Mouse (Mus musculus) heart, embryonic 12.5 days (tissue): ENCODE measurements at regions not wholly inside any gene's neighbourhood (a gene's known extent, or its start where the extent isn't known, plus 50 kb on each side); places are given as distances from the start of the nearest gene placed in this dataset.

Source experiments
- ATAC-seq: fragments of 200-750 bp; cut with Nextera tagmentation; 2 replicates; pipeline ENCODE4 v1.8.0; 2017; ENCODE audit warnings: moderate TSS enrichment, moderate library complexity; ENCODE audit not compliant: insufficient number of reproducible peaks, low FRiP score
- H3K27ac ChIP-seq: fragments of 300-500 bp; sonication (generic); 2 replicates; pipeline ENCODE4 v1.5.1; 2016; ENCODE audit warnings: mild to moderate bottlenecking, moderate library complexity; ENCODE audit not compliant: poor library complexity, severe bottlenecking
- H3K27me3 ChIP-seq: fragments of 300-500 bp; sonication (generic); replicated peaks from 2 replicates; pipeline ENCODE4 v1.6.1; 2016; ENCODE audit warnings: mild to moderate bottlenecking, moderate library complexity
- H3K36me3 ChIP-seq: fragments of 300-500 bp; sonication (generic); 2 replicates; pipeline ENCODE4 v1.6.1; 2016; ENCODE audit warnings: mild to moderate bottlenecking, moderate library complexity
- H3K4me1 ChIP-seq: fragments of 300-500 bp; sonication (generic); replicated peaks from 2 replicates; pipeline ENCODE4 v1.6.1; 2016; ENCODE audit warnings: mild to moderate bottlenecking
- H3K4me2 ChIP-seq: fragments of 300-500 bp; sonication (generic); 2 replicates; pipeline ENCODE4 v1.6.1; 2016; ENCODE audit warnings: mild to moderate bottlenecking, moderate library complexity
- H3K4me3 ChIP-seq: fragments of 300-500 bp; sonication (generic); 2 replicates; pipeline ENCODE4 v1.5.1; 2016; ENCODE audit warnings: mild to moderate bottlenecking
- H3K9ac ChIP-seq: fragments of 300-500 bp; sonication (generic); 2 replicates; pipeline ENCODE4 v1.6.1; 2016; ENCODE audit warnings: mild to moderate bottlenecking, moderate library complexity
- H3K9me3 ChIP-seq: fragments of 300-500 bp; sonication (generic); replicated peaks from 2 replicates; pipeline ENCODE4 v1.6.1; 2016; ENCODE audit warnings: mild to moderate bottlenecking, moderate library complexity
- WGBS: fragments of 180-500 bp; shearing (Covaris S2); methylation state at CpG from one replicate; pipeline ENCODE4 v1.1.7; 2016; 5-methylcytosine and 5-hydroxymethylcytosine counted together

DNA sequence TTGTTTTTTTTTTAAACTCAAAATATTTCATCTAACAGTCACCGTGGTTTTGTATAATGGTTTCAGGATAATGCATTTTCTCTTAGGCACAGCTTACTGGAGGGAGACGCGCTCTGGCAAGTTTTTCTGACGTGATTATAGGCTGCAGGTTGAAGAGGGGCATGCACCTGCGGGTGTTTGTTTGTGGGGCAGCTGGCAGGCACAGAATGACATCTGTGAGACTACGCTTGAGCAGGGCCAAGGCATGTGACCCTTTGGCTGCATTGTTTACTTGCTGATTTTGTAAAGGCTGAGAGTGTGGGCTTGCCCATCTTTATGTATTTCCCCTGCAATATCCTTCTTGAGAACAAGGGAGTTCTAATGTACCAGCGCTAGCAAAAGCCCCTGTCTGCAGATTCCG, 108.4 kb upstream of the Mylip start:
- Histone ChIP-seq H3K9me3 (no peaks in the 10 kb centered on the region), H3K27me3 (no peaks in the 10 kb centered on the region), H3K4me2 (no peak overlapping the region), H3K9ac (no peak overlapping the region), H3K36me3 (no peaks in the 10 kb centered on the region), H3K4me1 (no peaks in the 10 kb centered on the region), H3K4me3 (no peak overlapping the region), H3K27ac (no peak overlapping the region)
- no peak for ATAC-seq
- WGBS, result 78% methylated on average over 8 of the region's 8 CpGs

DNA sequence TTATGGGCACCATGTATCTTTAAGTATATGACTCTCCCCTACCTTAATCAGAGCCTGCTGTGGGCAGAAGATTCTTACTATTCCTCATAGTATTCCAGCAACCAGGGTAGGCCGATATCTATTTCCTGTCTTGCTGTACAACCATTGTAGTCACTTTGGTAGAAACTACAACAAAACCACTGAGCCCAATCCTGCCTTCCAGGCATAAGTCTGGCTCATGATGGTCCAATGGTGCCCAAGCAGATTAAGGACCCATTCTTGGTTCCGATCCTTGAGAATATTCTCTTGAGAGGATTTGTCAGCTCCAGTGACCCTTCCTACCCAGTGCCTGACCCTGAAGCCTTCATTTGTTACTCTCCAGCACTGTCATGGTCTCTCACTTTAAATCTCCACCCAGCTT, 102.9 kb upstream of the Mylip start:
- Histone ChIP-seq H3K27ac (no peak overlapping the region), H3K4me3 (no peak overlapping the region), H3K27me3 (no peaks in the 10 kb centered on the region), H3K4me1 (no peaks in the 10 kb centered on the region), H3K9me3 (no peaks in the 10 kb centered on the region), H3K9ac (no peak overlapping the region), H3K4me2 (no peak overlapping the region), H3K36me3 (no peaks in the 10 kb centered on the region)
- ATAC-seq, result no peak
- 82% methylated on average over 2 of the region's 2 CpGs for WGBS

DNA sequence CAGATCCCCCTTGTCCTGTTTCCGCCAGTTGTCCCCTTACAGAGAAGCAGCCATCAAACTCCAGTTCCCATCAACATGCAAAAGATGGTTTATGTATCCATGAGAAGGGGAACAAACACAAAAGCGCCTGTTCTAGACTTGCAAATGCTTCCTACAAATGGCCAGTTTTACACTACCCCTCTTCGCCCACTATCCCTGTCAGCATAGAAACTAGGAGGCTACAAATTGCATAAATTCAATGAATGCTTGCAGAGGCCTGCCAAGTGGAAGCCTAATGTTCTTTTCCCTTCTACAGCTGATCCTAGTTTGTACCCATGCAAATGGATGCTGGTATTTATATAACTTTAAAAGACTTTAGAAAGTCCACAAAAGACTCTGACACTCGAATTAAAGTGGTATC, 102.3 kb upstream of the Mylip start:
- Histone ChIP-seq H3K27me3 (no peaks in the 10 kb centered on the region), H3K4me2 (no peak overlapping the region), H3K36me3 (no peaks in the 10 kb centered on the region), H3K9ac (no peak overlapping the region), H3K9me3 (no peaks in the 10 kb centered on the region), H3K4me3 (no peak overlapping the region), H3K27ac (no peak overlapping the region), H3K4me1 (no peaks in the 10 kb centered on the region)
- WGBS, result 87% methylated on average over 4 of the region's 4 CpGs
- ATAC-seq, result no peak

DNA sequence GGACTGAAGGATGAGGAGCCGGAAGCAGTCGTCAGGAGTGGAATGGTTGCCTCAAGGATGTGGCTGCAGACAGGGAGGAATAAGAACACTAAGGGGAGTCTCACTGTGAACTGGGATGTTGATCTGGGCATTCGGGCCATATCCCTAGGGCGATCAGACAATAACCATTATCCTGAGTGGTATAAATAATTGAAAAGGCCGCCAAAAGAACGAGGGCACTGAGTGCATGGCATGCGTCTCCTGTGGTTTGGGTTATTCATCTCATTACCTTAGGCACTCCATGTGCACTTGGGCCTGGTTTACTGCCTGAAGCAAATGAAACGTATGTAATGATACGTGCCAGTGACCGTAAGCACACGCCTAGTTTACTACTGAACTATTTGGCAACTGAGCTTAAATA, 99.6 kb upstream of the Mylip start:
- 88% methylated on average over 11 of the region's 11 CpGs for WGBS
- H3K4me3 ChIP-seq, result no peak overlapping the region
- no peak overlapping the region for H3K9ac ChIP-seq

DNA sequence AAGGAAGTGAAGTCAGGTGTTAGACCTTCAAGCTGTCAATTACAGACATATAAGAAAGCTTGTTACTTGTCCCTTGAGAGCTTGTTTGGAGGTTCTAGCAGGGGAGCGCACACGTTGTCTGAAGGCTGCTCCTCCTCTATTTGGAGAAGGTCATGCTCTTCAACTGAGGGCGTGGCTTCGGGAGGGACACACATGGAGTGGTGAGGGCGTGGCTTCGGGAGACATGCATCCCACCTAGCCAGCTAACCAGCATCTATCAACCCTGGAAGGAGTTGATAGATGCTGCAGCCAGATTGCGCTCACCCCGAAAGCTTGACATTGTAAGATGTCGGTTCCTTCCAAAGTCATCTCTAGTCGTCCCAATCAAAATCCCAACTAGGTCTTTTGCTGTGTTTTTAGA, 94.9 kb upstream of the Mylip start:
- Histone ChIP-seq H3K9me3 (no peaks in the 10 kb centered on the region), H3K36me3 (no peaks in the 10 kb centered on the region), H3K27ac (no peak overlapping the region), H3K4me2 (no peak overlapping the region), H3K9ac (no peak overlapping the region), H3K4me1 (0 out of 2 replicates have a peak, but pooled peaks cover 9% of the 10 kb centered on the region), H3K4me3 (no peak overlapping the region), H3K27me3 (no peaks in the 10 kb centered on the region)
- 79% methylated on average over 10 of the region's 10 CpGs for WGBS
- ATAC-seq, result no peak

More for the DNA sequence above, 99.6 kb upstream of the Mylip start:
- ATAC-seq, result no peak
- Histone ChIP-seq H3K27me3 (no peaks in the 10 kb centered on the region), H3K4me1 (0 out of 2 replicates have a peak, but pooled peaks cover 6% of the 10 kb centered on the region), H3K9me3 (no peaks in the 10 kb centered on the region), H3K4me2 (no peak overlapping the region), H3K36me3 (no peaks in the 10 kb centered on the region), H3K27ac (no peak overlapping the region)

DNA sequence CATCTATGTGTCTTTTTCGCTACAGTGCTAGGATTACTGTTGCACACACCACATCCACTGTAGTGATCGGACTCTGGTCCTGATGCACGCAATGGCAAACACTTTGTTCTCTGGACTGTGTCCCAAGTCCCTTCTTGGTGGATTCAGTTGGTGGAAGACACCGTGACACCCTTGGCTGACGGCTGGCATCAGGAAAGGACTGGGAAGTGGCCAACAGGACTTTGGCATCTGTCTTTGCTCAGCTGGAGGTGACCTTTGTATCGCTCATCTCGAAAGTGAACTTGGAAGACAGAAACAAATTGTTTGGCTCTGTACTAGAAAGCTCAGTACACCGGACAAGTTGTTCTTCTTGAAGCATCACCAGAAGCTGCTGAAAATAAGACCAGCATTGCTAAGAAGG, 88.9 kb upstream of the Mylip start:
- Histone ChIP-seq H3K9me3 (no peaks in the 10 kb centered on the region), H3K4me3 (no peak overlapping the region), H3K27me3 (no peaks in the 10 kb centered on the region), H3K4me2 (no peak overlapping the region), H3K36me3 (no peaks in the 10 kb centered on the region), H3K27ac (no peak overlapping the region), H3K9ac (no peak overlapping the region), H3K4me1 (peaks cover 1% of the 10 kb centered on the region; the same call in 1 of the 2 replicates)
- WGBS, result 85% methylated on average over 8 of the region's 8 CpGs
- ATAC-seq, result no peak

DNA sequence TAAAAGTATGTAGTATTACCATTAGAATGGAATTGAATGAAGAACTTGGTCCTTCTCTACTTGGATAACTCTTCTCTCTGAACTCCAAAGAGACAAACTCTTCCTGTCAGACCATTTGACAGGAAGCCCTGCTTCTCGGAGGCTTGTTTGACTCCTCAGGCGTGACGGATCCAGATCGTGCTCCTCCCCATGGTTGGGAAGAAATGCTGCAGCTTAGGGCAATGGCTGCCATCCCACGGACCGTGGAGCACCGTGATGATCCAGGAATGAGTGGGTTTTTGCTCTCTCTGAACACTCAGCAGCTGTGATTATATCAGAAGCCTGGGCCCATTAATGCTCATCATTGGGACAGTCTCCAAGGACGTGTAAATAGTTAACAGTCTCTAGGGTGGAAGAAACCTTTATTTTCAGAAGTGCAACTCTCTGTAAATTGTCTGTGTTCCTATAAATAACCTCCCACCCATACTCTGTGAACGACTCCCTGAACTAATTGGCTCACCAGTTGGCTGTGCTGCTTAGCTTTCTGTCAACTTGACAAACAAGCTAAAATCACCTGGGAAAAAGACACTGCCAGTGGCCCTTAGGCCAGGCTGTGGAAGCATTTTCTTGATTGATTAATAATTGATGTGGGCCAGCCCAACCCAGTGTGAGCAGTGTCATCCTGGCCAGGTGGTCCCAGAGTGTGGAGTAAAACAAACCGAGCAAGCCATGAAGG, 88.2 kb upstream of the Mylip start:
- Histone ChIP-seq H3K27ac (no peak overlapping the region), H3K9ac (no peak overlapping the region), H3K4me2 (no peak overlapping the region), H3K36me3 (no peaks in the 10 kb centered on the region), H3K9me3 (no peaks in the 10 kb centered on the region), H3K27me3 (no peaks in the 10 kb centered on the region), H3K4me3 (no peak overlapping the region), H3K4me1 (no peaks in the 10 kb centered on the region; the same call in 1 of the 2 replicates)
- ATAC-seq, result no peak
- 77% methylated on average over 10 of the region's 10 CpGs for whole genome bisulfite sequencing

DNA sequence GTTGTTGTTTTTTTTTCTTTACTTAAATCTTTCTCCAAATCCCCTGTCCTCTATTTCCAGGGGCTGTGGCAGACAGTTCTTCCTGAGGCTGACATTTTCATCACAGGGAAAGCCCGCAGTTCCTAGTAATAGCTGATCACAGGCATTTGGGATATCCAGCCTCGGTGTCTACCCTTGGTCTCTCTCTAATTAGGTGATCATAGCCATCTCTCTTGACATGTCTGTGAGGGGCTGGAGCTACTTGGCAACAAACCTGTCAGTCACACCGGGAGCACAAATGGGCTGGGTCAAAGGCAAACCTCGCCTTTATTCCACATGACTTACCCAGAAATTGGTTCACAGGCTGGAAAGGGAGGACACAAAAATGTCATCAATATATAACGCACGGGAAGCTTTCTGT, 86.7 kb upstream of the Mylip start:
- Histone ChIP-seq H3K4me1 (no peaks in the 10 kb centered on the region; the same call in 1 of the 2 replicates), H3K9me3 (no peaks in the 10 kb centered on the region), H3K9ac (no peak overlapping the region), H3K4me2 (no peak overlapping the region), H3K27me3 (no peaks in the 10 kb centered on the region), H3K4me3 (no peak overlapping the region), H3K36me3 (no peaks in the 10 kb centered on the region), H3K27ac (no peak overlapping the region)
- 81% methylated on average over 6 of the region's 6 CpGs for WGBS
- no peak for ATAC-seq

DNA sequence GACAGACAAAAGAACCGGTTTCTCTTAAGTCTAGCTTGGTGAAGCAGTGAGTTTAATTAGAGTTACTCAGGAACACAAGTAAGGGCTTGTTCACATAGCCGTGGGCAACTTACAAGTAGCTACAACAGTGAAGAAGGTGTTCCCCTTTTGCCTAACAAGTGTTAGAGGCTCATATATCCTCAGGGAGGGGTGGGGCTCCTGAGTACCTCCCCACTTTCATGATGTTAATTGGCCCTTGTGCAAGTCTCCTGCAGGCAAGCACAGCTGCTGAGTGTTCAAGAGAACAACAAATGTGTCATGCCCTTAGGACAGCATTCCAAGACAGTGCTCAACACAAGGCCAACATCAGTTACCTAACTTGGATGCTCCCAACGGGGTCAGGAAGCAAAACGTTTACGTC, 83.4 kb upstream of the Mylip start:
- H3K4me3 ChIP-seq, result no peak overlapping the region
- no peaks in the 10 kb centered on the region; the same call in 1 of the 2 replicates for H3K4me1 ChIP-seq
- WGBS, result 76% methylated on average over 5 of the region's 5 CpGs
- no peak overlapping the region for H3K27ac ChIP-seq
- no peaks in the 10 kb centered on the region for H3K27me3 ChIP-seq
- H3K9me3 ChIP-seq, result no peaks in the 10 kb centered on the region
- no peaks in the 10 kb centered on the region for H3K36me3 ChIP-seq
- no peak for ATAC-seq
- no peak overlapping the region for H3K9ac ChIP-seq
- no peak overlapping the region for H3K4me2 ChIP-seq

DNA sequence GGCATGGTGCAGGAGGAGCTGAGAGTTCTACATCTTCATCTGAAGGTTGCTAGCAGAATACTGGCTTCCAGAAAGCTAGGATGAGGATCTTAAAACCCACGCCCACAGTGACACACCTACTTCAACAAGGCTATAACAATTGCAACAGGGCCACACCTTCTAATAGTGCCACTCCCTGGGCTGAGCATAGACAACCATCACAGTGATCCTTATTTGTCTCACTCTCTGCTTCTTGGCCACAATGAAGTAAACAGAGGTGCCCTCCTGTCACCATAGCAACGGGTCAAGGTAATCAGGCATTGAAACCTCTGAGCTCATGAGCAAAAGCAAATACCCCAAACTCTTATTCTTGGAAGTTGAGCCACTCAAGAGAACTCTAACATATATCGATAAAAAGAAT, 82.3 kb upstream of the Mylip start:
- Histone ChIP-seq H3K4me2 (no peak overlapping the region), H3K9ac (no peak overlapping the region), H3K36me3 (no peaks in the 10 kb centered on the region), H3K4me1 (no peaks in the 10 kb centered on the region; the same call in 1 of the 2 replicates), H3K4me3 (no peak overlapping the region), H3K27ac (no peak overlapping the region), H3K27me3 (no peaks in the 10 kb centered on the region), H3K9me3 (no peaks in the 10 kb centered on the region)
- WGBS, result 84% methylated on average over 3 of the region's 3 CpGs
- no peak for ATAC-seq

DNA sequence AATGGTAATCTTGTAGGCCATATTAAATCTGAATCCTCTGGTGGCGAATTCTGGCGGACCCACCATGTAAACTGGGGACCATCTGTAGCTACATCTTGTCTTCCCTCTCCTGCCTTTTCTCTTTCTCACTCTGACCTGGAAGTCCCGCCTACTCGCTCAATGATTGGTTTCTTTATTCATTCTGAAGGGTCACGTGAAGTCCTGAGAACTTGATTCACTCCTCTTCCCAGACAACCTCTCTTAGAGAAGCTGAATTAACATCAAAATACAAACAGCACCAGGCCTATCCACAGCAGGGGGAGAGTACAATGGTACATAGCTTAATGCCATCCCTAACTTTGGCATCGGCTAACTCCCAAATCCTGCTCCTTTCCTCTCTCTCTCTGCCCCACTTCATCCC, 69.9 kb upstream of the Mylip start:
- Histone ChIP-seq H3K36me3 (no peaks in the 10 kb centered on the region), H3K4me2 (no peak overlapping the region), H3K4me3 (no peak overlapping the region), H3K4me1 (no peaks in the 10 kb centered on the region), H3K9me3 (no peaks in the 10 kb centered on the region), H3K27me3 (no peaks in the 10 kb centered on the region), H3K9ac (no peak overlapping the region), H3K27ac (no peak overlapping the region)
- WGBS, result 85% methylated on average over 6 of the region's 6 CpGs
- no peak for ATAC-seq

DNA sequence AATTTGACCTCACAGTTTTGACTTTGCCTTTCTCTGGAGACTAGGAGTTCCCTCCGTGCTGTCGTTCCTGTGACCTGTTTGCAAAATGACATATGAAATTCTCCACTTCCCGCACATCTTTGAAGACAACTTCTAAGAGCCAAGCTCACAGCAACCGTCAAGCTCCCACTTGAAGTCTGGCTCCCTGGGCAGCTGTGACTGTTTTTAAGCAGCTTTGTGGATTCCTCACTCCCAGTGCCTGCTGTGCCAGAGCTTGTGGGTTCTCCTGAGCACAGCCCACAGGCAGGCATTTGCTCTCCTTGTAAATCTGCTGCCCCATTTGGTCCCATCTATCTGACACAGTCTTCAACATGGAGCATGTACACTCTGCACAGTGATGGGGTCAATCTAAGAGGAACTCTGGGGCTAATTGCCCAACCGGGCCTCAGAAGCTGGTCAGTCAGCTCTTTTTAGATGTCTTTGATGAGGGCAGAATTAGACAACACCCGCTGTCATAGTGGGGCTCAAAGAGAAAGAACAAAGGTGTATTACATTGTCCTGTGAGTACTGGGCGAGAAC, 63.7 kb upstream of the Mylip start:
- Histone ChIP-seq H3K4me2 (no peak overlapping the region), H3K9me3 (no peaks in the 10 kb centered on the region), H3K9ac (no peak overlapping the region), H3K27ac (no peak overlapping the region), H3K4me1 (peaks cover 3% of the 10 kb centered on the region; the same call in 1 of the 2 replicates), H3K27me3 (no peaks in the 10 kb centered on the region), H3K4me3 (no peak overlapping the region), H3K36me3 (no peaks in the 10 kb centered on the region)
- WGBS, result 67% methylated on average over 7 of the region's 7 CpGs
- ATAC-seq, result no peak
